Mouse (Mus musculus) NIH3T3 (cell line): ENCODE data around the gene Rab3a.
A peak's percentile ranks its signal among the peaks of the same experiment; 100 is the strongest.

Experiments used
- DNase-seq: peaks from one replicate; pipeline ENCODE4 v3.0.0-alpha.2; 2012; ENCODE audit warnings: low read depth

Gene Rab3a

DNA sequence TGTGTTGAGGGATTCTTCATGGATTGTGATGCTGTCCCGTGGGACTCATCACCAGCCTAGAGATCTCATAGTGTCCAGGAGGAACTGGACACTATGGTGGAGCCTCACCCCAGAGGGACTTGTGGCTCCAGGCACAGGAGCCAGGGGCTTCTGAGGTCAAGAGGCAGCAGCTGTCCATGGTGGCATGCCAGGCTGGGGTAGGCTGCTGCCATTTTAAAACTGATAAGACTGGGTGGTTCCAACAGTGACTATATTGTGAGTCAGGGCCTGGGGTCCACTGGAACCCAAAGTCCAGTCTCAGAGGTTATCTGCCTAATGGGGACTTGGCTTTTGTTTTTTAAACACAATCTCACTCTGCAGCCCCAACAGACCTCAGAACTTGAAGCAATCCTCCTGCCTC lies 47.4 kb downstream of the Rab3a start:
- no peak for DNase-seq

DNA sequence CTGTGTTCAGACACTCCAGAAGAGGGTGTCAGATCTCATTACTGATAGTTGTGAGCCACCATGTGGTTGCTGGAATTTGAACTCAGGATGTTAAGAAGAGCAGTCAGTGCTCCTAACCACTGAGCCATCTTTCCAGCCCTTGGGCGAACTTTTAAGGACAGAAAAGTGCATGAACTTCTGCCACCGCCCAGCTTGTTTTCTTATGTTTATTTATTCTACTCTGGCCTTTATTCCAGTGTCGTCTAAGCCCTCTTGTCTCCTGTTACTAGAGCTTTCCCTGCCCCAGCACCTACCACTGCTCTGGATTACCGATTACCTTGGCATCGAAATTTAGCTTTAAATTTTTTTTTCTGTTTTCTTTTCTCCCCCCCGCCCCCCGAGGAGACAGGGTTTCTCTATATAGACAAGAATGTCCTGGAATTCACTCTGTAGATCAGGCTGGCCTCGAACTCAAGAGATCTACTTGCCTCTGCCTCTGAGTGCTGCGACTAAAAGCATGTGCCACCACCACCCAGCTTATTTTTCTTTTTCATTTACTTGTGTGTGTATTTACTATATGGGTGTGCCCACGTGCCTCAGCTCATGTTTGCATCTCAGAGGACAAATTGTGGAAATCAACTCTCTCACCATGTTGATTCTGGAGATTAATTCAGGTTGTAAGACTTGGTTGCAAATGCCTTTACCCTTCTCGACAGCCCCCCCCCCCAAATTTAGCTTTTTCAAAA lies 48.5 kb downstream of the Rab3a start:
- DNase-seq, result no peak

GRCm38 (mm10) chr8:70803761-70804480 lies 49.4 kb downstream of the Rab3a start:
- DNase-seq, result peak; percentile 24

DNA sequence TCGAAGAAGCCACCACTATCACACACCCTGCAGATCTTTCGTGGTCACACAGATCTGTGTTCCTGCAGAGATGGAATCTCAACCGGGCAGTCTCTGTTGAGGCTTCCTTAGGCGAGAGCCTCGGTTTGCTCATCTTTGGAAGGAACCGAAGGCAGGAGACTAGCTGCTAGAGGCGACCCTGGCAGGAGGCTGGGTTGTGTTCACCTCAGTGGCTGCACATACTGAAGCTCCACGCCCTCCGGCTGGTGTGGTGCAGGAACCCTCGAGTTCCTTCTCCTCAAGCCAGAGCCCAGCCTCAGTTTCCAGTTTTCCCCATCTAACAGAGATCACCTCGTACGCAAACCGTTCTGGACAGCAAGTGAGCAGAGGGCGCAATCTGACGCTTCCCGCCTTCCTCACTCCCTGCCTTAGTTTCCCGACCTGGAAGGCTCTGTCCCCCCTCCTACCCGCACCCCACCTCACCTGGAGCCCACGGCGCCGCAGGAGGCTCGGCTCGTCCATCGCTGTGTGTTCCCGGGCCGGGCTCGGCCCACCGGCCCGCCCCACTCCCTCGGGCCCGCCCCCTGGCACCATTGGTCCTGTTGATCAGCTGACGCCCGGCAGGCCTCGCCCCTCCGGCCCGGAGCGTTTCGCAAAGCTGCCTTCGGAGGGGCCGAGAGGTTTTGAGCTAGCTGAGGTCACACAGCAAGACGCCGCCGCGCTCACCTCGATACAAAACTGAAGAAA lies 50.2 kb downstream of the Rab3a start, which contains the start of gene Mast3:
Gene Mast3 (minus strand): TSS at position 574 of the 726 bp plus-strand sequence.
- peak; percentile 94 for DNase-seq

- no peak for DNase-seq
Measured at GRCm38 (mm10) chr8:70806541-70806940, 52.1 kb downstream of the Rab3a start.

GRCm38 (mm10) chr8:70807304-70807703 lies 52.8 kb downstream of the Rab3a start:
- no peak for DNase-seq

- DNase-seq, result no peak
Measured at GRCm38 (mm10) chr8:70808239-70808638, 53.8 kb downstream of the Rab3a start, which contains the start of gene Il12rb1. Gene Il12rb1 (plus strand): TSS chr8:70808449.
